Mouse (Mus musculus) hindbrain, embryonic 12.5 days (tissue): ENCODE data around the gene 1700028P14Rik. TPM values are rescaled to one million over a fixed set of nuclear protein-coding genes. Genes with fewer than 3 reads are reported as not detected.
"Not testable (repeated sequence)": the region's sequence is repeated elsewhere in the genome, so short reads cannot be mapped to it uniquely, and the experiment has no call there.

Source experiments
- ATAC-seq: fragments of 200-750 bp; cut with Nextera tagmentation; 2 replicates; pipeline ENCODE4 v1.8.0; 2017; ENCODE audit warnings: moderate TSS enrichment; ENCODE audit not compliant: low FRiP score
- H3K27ac ChIP-seq: fragments of 300-500 bp; sonication (generic); 2 replicates; pipeline ENCODE4 v1.5.1; 2016; ENCODE audit warnings: mild to moderate bottlenecking
- H3K27me3 ChIP-seq: fragments of 300-500 bp; sonication (generic); 2 replicates; pipeline ENCODE4 v1.6.1; 2016; ENCODE audit warnings: mild to moderate bottlenecking
- H3K36me3 ChIP-seq: fragments of 300-500 bp; sonication (generic); 2 replicates; pipeline ENCODE4 v1.6.1; 2016; ENCODE audit warnings: mild to moderate bottlenecking
- H3K4me1 ChIP-seq: fragments of 300-500 bp; sonication (generic); 2 replicates; pipeline ENCODE4 v1.6.1; 2016
- H3K4me2 ChIP-seq: fragments of 300-500 bp; sonication (generic); replicated peaks from 2 replicates; pipeline ENCODE4 v1.6.1; 2016; ENCODE audit warnings: mild to moderate bottlenecking
- H3K4me3 ChIP-seq: fragments of 300-500 bp; sonication (generic); 2 replicates; pipeline ENCODE4 v1.5.1; 2016; ENCODE audit warnings: mild to moderate bottlenecking
- H3K9ac ChIP-seq: fragments of 300-500 bp; sonication (generic); 2 replicates; pipeline ENCODE4 v1.6.1; 2016; ENCODE audit warnings: mild to moderate bottlenecking, moderate library complexity
- H3K9me3 ChIP-seq: fragments of 300-500 bp; sonication (generic); replicated peaks from 2 replicates; pipeline ENCODE4 v1.6.1; 2016; ENCODE audit warnings: mild to moderate bottlenecking
- WGBS: fragments of 180-500 bp; shearing (Covaris S2); methylation state at CpG from one replicate; pipeline ENCODE4 v1.1.7; 2016; 5-methylcytosine and 5-hydroxymethylcytosine counted together
- polyA plus RNA-seq: library from polyadenylated mRNA; unstranded; fragments of >200 nt; fragmentation: Nextera tagmentation; extraction: Ambion mirVana; gene quantifications from 2 replicates; pipeline ENCODE4 v1.2.1, GENCODE M21; 2016

The 1700028P14Rik gene
- 1.7 TPM in 2 replicates for polyA plus RNA-seq

DNA sequence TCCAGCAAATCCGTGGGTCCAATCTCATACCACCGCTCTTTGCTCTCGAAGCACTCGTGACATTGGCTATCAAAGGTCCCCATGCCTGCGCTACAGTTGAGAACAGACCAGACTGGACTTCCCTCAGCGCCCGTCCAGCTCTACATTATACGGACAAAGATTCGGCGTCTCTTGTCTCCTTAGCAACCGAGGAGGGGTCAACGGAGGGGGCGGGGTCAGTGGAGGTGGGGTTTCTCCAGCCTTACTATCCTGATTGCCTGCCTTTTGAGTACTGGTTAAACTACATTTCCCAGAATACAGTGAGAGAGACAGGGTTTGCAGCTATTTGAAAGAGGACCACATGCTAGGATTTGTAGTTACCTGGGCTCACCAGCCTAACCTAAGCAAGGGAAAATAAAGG, at the start of gene 1700028P14Rik:
1700028P14Rik (minus strand) TSS at position 169 of the 400 bp plus-strand sequence.
- Histone ChIP-seq H3K4me3 (peak within 1 kb of the TSS; percentile 17; the same call in 1 of the 2 replicates), H3K27ac (no peak within 1 kb of the TSS), H3K27me3 (no peaks in the 10 kb centered on the region), H3K36me3 (no peaks in the 10 kb centered on the region), H3K9ac (no peak within 1 kb of the TSS), H3K4me1 (no peaks in the 10 kb centered on the region), H3K9me3 (no peaks in the 10 kb centered on the region), H3K4me2 (peak within 1 kb of the TSS; percentile 50)
- WGBS: 5% methylated on average over 13 of the region's 13 CpGs
- peak; percentile 86 for ATAC-seq

DNA sequence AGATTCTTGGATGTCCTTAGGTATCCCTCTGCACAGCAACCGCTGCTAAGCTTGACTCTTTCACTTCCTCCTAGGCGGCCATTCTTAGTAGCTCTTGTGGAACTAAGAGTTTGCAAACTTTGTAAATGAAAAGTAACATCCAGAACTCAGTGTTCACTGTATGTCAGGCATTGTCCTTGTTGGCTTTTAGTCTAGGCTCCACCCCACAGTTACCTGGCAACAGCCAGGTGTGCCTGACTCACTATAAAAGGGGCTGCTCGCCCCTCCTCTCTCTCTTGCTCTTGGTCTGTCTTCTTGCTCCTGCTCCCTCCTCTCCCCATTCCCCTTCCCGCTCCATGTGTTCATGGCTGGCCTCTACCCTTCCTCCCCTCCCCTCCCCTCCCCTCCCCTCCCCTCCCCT, 46.5 kb upstream of the 1700028P14Rik start:
- Histone ChIP-seq H3K9me3 (no peaks in the 10 kb centered on the region), H3K4me3 (no peak overlapping the region), H3K4me1 (no peaks in the 10 kb centered on the region; the same call in 1 of the 2 replicates), H3K27me3 (no peaks in the 10 kb centered on the region), H3K4me2 (no peak overlapping the region), H3K36me3 (peaks cover 37% of the 10 kb centered on the region), H3K9ac (no peak overlapping the region), H3K27ac (no peak overlapping the region)
- no peak for ATAC-seq
- 93% methylated on average over 4 of the region's 4 CpGs for whole genome bisulfite sequencing

DNA sequence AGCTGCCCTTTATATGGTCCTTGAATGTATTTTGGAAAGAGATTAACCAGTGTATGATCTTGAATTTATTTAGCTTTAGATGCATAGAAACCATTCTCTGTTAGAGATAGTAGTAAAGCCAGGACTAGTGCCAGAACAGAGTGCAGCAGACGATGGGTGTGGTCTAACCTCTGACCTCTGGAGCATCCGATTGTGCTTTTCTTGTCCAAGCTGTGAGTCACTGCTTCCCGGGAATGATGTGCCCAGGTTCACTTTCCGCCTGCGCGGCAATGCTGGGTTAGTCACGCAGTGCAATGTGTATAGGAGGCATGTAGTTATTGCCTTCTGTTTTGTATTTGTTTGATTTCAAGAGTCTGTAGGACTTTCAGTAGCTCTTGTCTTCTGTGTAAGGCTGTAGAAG, 45.8 kb upstream of the 1700028P14Rik start:
- 81% methylated on average over 7 of the region's 7 CpGs for WGBS
- no peak overlapping the region for H3K27ac ChIP-seq
- no peaks in the 10 kb centered on the region for H3K27me3 ChIP-seq
- no peak for ATAC-seq
- no peaks in the 10 kb centered on the region for H3K9me3 ChIP-seq
- H3K4me1 ChIP-seq: no peaks in the 10 kb centered on the region; the same call in 1 of the 2 replicates
- no peak overlapping the region for H3K4me3 ChIP-seq
- H3K4me2 ChIP-seq: no peak overlapping the region
- no peak overlapping the region for H3K9ac ChIP-seq
- H3K36me3 ChIP-seq: peaks cover 34% of the 10 kb centered on the region

DNA sequence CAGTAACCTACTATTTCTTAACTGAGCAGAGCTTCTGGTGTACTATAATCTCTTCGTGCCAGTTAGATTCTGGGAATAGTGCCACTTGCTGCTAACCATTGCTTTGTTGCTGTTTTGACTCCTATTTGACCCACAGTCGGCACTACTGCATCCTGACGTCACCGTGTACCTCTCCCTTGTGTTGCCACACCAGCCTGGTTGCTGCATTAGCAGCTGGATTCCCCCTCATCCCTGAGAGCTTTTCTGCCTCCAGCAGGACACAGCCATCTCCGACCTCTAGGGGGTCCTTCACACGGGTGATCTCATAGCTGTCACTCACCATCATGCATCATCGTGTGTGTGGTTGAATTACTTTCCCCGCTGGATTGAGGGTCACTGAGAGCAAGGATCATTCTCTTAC, 45.2 kb upstream of the 1700028P14Rik start:
- WGBS: 72% methylated on average over 8 of the region's 8 CpGs
- Histone ChIP-seq H3K4me1 (no peaks in the 10 kb centered on the region; the same call in 1 of the 2 replicates), H3K9me3 (no peaks in the 10 kb centered on the region), H3K27ac (no peak overlapping the region), H3K4me3 (no peak overlapping the region), H3K9ac (no peak overlapping the region), H3K4me2 (no peak overlapping the region), H3K36me3 (peaks cover 32% of the 10 kb centered on the region), H3K27me3 (no peaks in the 10 kb centered on the region)
- ATAC-seq: no peak

DNA sequence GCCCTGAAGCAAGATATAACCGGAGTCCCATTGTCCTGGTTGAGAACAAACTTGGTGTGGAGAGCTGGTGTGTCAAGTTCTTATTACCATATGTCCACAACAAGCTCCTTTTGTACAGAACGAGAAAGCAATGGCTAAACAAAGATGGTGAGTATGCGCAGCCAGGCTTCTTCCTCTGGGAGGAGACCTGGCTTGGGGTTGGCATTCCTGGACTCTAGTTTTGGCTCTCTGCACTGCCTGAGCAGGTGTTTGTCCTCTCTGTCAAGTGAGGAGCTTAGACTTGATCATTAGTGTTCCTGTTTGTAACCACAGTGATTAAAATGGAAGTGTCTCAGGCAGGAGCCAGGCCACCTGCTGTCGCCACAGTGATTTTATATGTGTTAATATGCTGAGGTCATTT, 41.7 kb upstream of the 1700028P14Rik start:
- H3K4me2 ChIP-seq: no peak overlapping the region
- peaks cover 26% of the 10 kb centered on the region for H3K36me3 ChIP-seq
- H3K4me3 ChIP-seq: no peak overlapping the region
- no peak overlapping the region for H3K27ac ChIP-seq
- no peaks in the 10 kb centered on the region for H3K9me3 ChIP-seq
- H3K27me3 ChIP-seq: no peaks in the 10 kb centered on the region
- 85% methylated on average over 4 of the region's 4 CpGs for WGBS
- no peak overlapping the region for H3K9ac ChIP-seq
- ATAC-seq: no peak
- H3K4me1 ChIP-seq: no peaks in the 10 kb centered on the region; the same call in 1 of the 2 replicates

DNA sequence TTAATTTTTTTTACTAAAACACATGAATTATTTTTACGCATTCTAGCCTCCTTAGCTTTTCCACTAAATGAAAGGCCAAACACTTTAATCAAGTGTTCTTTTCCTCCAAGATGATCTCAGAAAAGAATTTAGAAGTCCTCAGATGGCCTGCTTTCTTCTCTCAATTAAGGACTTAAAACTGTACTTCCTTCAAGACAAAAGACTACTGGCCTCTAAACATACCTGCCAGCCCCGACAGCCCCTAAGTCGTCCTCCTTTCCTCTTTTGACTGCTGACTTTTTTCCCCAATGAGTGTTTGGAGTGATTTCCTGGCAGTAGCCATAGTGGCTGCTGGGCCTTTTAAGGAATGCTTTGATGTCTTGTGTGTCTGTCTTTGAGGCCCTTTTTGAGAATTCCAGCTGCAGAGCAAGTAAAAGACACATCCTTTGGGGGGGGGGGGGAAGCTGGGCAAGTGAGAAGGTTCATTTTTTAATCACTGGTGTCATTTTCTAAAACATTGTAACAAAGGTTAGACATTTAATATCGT, 35.9 kb upstream of the 1700028P14Rik start:
- no peaks in the 10 kb centered on the region for H3K27me3 ChIP-seq
- H3K9ac ChIP-seq: peak overlapping the region; percentile 32
- no peaks in the 10 kb centered on the region for H3K36me3 ChIP-seq
- 14% methylated on average over 4 of the region's 4 CpGs for WGBS
- no peak overlapping the region for H3K27ac ChIP-seq
- peak overlapping the region; percentile 24 for H3K4me3 ChIP-seq
- ATAC-seq: no peak
- peaks cover 6% of the 10 kb centered on the region for H3K4me1 ChIP-seq
- peak overlapping the region; percentile 54 for H3K4me2 ChIP-seq
- H3K9me3 ChIP-seq: no peaks in the 10 kb centered on the region

DNA sequence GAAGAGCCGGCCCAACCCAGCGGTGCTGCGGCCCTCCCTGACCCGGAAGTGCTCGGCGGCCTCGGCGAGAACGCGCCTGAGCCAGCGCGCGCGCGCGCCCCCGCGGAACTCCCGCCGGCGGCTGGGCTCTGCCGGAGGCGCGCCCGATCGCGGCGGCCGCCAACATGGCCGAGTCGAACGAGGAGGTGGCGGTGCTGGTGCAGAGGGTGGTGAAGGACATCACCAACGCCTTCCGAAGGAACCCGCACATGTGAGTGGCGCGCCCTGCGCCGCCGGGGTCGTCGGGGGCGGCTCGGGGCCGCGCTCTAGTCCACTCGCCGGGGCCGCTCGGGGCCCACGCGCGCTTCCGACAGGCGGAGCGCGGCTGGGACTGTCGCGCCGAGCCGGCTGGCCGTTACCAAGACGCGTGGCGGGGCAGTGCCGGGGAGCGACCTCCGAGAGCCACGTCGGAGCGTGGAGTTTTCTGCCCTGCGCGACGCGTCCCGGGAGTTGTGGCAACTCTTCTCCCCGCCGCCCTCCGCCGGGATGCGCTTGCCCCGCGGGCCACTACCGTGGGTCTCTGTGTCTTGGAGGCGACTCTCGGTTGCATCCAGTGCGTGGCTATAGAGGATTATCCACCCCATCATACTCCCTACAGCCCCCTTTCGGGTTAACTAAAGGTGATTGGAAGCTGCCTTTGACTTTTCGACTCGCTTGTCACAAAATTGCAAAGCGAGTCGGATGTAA, 34.8 kb upstream of the 1700028P14Rik start, which contains the start of gene Ptar1:
Ptar1 (plus strand) TSS at position 134 of the 726 bp plus-strand sequence.
- peak within 1 kb of the TSS; percentile 84 for H3K4me3 ChIP-seq
- peaks cover 6% of the 10 kb centered on the region for H3K4me1 ChIP-seq
- peak within 1 kb of the TSS; percentile 84 for H3K9ac ChIP-seq
- peak within 1 kb of the TSS; percentile 93 for H3K27ac ChIP-seq
- peak; percentile 93 for ATAC-seq
- H3K9me3 ChIP-seq: no peaks in the 10 kb centered on the region
- H3K27me3 ChIP-seq: no peaks in the 10 kb centered on the region
- WGBS: under 1% methylated on average over 87 of the region's 93 CpGs
- no peaks in the 10 kb centered on the region for H3K36me3 ChIP-seq
- peak within 1 kb of the TSS; percentile 54 for H3K4me2 ChIP-seq

DNA sequence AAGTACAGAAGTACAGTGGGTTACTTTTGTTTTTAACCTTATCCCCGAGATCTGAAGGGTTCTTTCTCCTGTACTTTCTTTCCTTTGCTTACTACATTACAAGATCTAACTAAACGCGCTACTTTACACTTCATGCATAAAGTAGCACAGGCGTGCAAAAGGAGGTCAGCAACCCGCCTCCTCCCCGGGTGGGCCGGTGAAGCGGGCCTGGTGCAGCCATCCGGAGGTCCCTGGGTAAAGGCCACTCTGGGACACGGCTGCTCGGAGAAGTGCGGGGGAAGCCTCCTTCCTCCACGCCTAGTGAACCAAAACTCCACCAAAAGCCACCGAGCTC, 34.3 kb upstream of the 1700028P14Rik start:
- 1% methylated on average over 14 of the region's 14 CpGs for WGBS

DNA sequence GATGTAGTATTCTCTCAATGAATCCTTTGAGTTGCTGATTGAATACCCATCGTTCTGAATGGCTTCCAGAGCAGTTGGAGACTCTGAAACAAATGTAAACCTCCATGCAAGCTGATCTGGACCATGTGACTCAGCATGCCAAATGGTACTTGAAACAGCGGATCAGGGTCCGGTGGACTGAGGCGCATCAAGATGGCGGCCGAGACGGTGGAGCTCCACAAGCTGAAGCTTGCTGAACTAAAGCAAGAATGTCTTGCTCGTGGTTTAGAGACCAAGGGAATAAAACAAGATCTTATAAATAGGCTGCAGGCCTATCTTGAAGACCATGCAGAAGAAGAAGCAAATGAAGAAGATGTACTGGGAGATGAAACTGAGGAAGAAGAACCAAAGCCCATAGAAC, 23.0 kb upstream of the 1700028P14Rik start:
- not testable (repeated sequence) for H3K36me3 ChIP-seq, H3K4me3 ChIP-seq, H3K27me3 ChIP-seq, H3K27ac ChIP-seq, H3K9ac ChIP-seq, ATAC-seq, H3K9me3 ChIP-seq, H3K4me2 ChIP-seq, H3K4me1 ChIP-seq
- WGBS: 91% methylated on average over 8 of the region's 8 CpGs

More for the DNA sequence above, 34.3 kb upstream of the 1700028P14Rik start:
- Histone ChIP-seq H3K9ac (peak overlapping the region; percentile 84), H3K4me1 (peaks cover 6% of the 10 kb centered on the region), H3K9me3 (no peaks in the 10 kb centered on the region), H3K4me3 (peak overlapping the region; percentile 84), H3K27me3 (no peaks in the 10 kb centered on the region), H3K4me2 (peak overlapping the region; percentile 54), H3K36me3 (no peaks in the 10 kb centered on the region), H3K27ac (peak overlapping the region; percentile 93)
- no peak; the same call in 1 of the 2 replicates for ATAC-seq

DNA sequence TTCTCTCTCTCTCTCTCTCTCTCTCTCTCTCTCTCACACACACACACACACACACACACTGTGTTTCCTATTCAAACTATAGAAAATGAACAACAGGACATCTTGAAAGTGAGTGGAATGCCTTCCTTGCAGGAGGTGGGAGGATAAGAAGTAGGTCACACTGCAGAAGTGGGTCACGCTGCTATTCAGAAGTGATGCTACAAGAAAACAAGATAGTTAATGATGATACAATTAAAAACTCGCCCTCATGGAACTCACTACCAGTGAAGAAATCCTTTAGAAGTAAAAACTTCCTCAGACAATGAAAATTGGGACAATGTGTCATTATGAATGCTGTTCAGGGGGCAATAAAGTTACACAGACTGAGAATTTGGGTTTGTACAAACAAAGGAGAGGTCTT, 20.4 kb upstream of the 1700028P14Rik start:
- Histone ChIP-seq H3K27ac (no peak overlapping the region), H3K9ac (no peak overlapping the region), H3K36me3 (no peaks in the 10 kb centered on the region), H3K4me1 (no peaks in the 10 kb centered on the region), H3K9me3 (no peaks in the 10 kb centered on the region), H3K4me2 (no peak overlapping the region), H3K4me3 (no peak overlapping the region), H3K27me3 (no peaks in the 10 kb centered on the region)
- ATAC-seq: no peak
- 61% methylated on average over 2 of the region's 2 CpGs for WGBS

DNA sequence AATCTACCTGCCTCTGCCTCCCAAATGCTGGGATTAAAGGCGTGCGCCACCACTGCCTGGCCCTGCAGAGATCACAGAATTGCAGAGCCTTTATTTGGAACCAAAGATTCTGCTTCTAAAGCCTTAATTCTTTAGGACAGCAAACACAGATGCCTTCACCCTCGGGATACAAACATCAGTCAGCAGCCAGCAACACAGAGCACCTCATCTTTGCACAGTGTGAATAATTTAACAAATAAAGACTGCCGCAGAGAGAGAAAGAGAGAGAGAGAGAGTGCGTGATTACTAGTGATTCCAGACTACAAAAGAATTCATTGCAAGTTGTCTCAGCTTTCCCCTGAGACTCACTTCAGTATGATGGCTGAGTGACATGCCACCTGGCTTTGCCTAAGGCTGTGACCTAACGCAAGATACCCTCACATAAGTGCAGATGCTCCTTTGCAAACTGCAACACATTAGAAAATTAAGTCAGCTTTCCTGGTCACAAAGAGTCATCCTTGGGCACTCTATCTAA, 15.6 kb upstream of the 1700028P14Rik start:
- H3K4me1 ChIP-seq: no peaks in the 10 kb centered on the region
- H3K36me3 ChIP-seq: no peaks in the 10 kb centered on the region
- no peak overlapping the region for H3K9ac ChIP-seq
- H3K4me2 ChIP-seq: no peak overlapping the region
- H3K9me3 ChIP-seq: no peaks in the 10 kb centered on the region
- no peak overlapping the region for H3K27ac ChIP-seq
- ATAC-seq: no peak
- no peaks in the 10 kb centered on the region for H3K27me3 ChIP-seq
- no peak overlapping the region for H3K4me3 ChIP-seq
- 63% methylated on average over 6 of the region's 6 CpGs for WGBS

DNA sequence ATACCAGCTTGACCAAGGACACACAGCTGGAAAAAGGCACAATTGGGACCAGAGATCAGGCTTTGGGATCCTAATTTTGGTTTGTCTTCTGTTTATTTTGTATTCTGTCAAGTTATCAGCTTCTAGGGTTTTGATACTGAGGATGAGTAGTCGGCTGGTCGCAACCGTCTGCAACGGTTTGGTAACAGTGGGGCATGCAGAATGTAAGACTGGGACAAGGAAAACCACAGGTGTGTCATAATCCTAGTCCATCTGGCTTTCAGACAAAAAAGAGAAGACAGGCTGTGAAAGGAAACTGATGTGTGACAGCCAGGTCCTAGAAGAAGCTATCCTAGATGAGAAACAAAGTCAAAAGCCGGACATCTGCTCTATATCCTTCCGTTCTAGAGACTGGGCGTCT, 11.5 kb upstream of the 1700028P14Rik start:
- 90% methylated on average over 7 of the region's 7 CpGs for WGBS
- no peak overlapping the region for H3K4me3 ChIP-seq
- no peak overlapping the region for H3K27ac ChIP-seq
- no peaks in the 10 kb centered on the region for H3K36me3 ChIP-seq
- no peak for ATAC-seq
- no peaks in the 10 kb centered on the region for H3K4me1 ChIP-seq
- H3K9ac ChIP-seq: no peak overlapping the region
- H3K27me3 ChIP-seq: no peaks in the 10 kb centered on the region
- no peaks in the 10 kb centered on the region for H3K9me3 ChIP-seq
- H3K4me2 ChIP-seq: no peak overlapping the region

DNA sequence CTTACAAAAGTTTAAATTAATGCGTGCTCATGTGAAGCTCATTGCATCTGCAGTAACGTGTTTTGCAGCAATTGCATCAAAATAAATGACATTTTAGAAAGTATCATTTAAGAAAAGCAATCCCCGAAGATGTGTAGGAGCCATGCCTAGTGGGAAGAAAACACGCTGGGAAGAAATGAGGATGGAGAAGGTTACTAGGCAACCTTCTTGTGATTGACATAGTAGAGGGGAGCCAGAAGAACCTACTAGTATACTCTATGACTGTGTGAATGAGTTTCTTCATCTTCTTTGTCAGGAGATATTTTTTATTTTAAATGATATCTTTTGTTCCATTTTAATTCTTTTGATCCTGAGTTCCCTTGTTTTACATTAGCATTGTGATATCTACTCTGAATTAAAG, 5.7 kb upstream of the 1700028P14Rik start:
- H3K27me3 ChIP-seq: no peaks in the 10 kb centered on the region
- H3K36me3 ChIP-seq: no peaks in the 10 kb centered on the region
- 80% methylated on average over 4 of the region's 4 CpGs for WGBS
- H3K4me3 ChIP-seq: no peak overlapping the region
- ATAC-seq: no peak
- no peak overlapping the region for H3K4me2 ChIP-seq
- H3K4me1 ChIP-seq: no peaks in the 10 kb centered on the region
- no peaks in the 10 kb centered on the region for H3K9me3 ChIP-seq
- no peak overlapping the region for H3K9ac ChIP-seq
- no peak overlapping the region for H3K27ac ChIP-seq
